Mouse (Mus musculus) G1E-ER4 (cell line): ENCODE results near the gene Dnlz. TPM values are rescaled to one million over a fixed set of nuclear protein-coding genes. Genes with fewer than 3 reads are reported as not detected.

Source experiments
- GATA1 ChIP-seq: IDR thresholded peaks from one replicate; pipeline ENCODE4 v1.8.0; 2012; ENCODE audit warnings: low read length, inconsistent platforms
- polyA plus RNA-seq: library from polyadenylated mRNA; stranded (reverse); fragments of >175 nt; gene quantifications from 2 replicates; pipeline ENCODE4 v1.2.3, GENCODE M21; 2012

Dnlz gene
- polyA plus RNA-seq, 1 experiment, result 21.3 TPM

DNA sequence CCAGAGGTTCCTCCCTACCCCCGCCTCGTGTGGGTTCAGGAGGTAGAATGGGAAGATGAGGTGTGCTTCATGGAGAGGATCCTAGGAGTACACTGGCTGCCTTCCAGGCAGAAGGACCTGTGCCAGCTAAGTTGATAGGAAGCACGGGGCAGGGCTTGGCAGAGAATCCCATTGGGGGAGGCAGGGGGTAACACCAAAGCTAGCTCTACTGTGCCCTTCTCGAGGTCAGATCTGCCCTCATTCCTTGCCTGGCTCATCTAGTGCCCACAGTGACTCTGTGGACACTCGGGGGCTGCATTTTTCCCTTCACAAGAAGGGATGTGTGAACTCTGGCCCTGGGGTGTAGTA lies 12.7 kb downstream of the Dnlz start:
- TF ChIP-seq GATA1, result no peak

DNA sequence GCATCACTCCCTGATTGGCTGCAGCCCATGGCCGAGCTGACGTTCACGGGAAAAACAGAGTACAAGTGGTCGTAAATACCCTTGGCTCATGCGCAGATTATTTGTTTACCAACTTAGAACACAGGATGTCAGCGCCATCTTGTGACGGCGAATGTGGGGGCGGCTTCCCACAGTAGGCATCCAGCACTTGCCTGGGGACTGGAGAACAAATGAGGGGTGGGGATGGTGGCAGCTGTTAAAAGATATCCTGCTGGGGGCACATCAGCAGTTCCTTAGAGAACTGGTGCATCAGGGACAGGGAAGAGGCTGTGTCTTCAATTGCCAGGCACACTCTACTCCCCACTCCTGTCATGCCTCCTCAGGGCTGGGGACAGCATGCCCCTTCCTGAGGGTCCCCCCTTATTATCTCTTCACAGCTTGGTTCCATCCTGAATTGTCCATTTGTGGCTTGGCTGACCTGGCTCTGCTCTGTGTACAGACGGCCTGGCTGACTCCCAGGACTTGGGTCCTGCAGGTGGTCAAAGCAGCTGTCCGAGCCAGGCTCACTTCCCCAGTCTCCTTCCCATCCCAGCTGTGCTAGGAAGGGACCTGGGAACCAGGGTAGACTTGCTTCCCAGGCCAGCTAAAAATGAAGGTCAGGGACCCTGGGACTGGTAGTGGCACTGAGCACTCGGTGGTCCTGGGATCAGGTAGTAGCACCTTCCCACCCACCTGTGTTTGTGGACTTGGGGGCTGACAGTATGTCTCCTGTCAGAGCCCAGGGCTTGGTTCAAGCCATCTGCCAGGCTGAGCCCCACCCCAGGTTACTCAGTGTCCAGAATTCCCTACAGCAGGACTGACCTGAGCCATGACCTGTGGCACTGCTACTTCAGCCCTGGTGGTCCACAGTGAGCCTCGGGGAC lies 13.4 kb downstream of the Dnlz start:
- TF ChIP-seq GATA1, result no peak

DNA sequence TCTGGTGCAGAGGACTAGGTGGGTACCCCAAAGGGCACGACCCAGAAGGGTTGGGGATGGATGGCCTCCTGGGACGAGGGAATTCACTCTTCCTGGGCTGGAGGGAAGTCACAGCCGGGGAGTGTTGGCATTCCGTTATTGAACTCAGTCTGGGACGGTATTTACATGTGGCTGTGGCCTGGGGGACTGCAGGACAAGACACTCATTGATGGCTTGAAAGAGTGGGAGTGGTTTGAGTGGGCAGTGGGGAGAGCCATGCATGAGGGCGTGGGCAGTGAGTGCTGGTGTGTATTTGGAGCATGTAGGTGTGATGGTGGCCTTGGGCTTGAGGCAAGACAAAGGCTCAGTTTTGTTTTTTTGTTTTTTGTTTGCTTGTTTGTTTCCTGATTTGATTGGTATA lies 21.2 kb downstream of the Dnlz start:
- TF ChIP-seq GATA1, result no peak

DNA sequence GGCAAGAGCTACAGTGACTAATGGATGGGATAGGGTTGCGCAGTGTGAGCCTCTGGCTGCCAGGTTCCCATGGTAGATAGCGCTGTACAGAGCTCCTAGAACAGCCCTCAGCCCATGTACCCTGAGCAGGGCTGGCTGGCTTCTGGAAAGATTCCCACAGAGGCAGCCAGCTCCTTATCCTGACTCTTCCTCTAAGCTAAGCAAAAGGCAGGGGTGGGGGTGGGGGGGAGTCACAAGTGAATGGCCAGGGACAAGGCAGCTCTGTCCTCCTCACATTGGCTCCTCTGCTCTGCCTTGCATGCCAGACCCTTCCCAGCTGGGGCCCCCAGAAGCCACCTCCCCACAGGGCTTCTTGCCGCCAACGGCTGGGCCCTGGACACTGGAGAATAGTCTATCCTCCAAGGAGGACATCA lies 21.8 kb downstream of the Dnlz start:
- TF ChIP-seq GATA1, result no peak

DNA sequence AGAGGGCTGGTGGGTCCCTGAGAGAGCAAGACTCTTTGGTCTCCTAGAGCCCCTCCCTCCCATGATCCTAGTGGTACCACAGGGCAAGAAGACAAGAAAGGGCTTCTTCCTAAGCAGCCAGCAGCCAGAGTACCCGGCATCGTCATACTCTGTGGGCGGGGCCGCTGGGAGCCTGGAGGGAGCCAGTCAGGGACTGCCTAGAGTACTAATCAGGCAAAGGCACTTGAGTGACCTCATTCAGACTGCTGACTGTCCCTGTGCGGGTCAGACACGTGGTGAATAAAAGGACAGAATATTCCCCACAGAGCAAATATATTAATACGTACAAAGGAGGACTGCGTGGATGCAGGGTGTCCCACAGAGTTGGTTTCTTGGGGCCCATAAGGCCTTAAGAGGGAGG lies 22.5 kb downstream of the Dnlz start:
- TF ChIP-seq GATA1, result no peak

DNA sequence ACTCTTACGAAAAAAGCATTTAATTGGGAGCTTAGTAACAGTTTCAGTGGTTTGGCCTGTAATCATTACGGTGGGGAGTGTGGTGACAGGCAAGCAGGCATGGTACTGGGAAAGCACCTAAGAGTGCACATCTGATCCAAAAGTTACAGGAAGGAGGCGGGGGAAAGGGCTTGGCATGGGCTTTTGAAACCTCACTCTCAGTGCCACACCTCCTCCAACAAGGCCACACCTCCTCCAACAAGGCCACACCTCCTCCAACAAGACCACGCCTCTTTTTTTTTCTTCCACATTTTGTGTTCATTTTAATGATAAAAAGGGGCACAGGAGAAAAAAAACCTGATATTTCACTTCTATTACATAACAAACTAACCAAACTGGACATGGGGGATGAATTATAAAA lies 24.1 kb downstream of the Dnlz start:
- TF ChIP-seq GATA1, result no peak

DNA sequence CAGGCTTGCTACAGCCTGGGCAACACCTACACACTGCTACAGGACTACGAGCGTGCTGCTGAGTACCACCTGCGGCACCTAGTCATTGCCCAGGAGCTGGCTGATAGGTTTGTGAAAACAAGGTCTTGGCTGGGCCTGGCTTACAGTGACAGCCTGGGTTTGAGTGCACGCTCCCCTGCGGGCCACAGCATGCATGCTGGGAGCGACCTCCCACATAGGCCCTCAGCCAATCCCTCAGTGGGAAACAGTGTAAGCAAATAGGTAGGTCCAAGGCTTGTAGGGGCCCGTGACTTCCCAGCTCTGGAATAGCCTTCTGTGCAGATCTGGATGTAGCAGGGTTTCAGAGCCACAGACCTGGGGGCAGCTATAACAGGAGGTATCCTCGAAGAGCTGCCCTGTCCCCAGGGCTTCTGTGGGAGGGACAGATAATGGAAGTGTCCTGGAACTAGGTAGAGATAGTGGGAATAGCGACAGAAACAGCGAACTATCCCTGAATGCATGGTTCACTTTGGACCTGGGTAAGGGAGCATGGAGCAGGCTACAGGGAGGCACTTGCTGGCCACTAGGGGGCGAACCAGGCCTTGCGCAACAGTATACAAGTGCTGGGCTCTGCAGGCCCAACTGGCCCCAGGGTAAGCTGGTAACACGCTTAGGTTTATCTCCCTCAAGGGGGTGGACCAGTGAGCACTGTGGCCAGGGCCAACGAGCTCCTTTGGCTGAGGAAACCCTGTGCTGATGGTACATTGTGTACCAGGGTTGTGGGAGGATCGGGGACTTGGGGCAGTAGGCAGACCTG lies 26.3 kb downstream of the Dnlz start:
- TF ChIP-seq GATA1, result no peak

DNA sequence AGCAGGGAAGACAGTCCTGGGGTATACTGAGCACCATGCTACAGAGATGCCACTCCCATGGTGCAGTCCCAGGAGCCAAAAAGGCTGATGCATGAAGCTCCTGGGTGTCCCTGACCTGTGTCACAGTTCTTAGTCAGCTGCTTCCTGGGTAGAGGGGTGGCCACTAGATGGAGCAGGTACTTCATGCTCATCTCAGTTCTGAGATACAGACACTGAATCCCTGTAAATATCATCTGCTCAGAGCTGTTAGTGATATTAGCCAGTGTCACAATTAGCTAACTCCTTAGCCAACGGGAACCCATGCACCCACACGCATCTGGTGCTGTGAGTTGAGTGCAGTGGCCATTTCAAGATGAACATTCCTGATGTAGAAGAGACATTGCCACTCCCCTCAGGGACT lies 27.0 kb downstream of the Dnlz start:
- TF ChIP-seq GATA1, result no peak

DNA sequence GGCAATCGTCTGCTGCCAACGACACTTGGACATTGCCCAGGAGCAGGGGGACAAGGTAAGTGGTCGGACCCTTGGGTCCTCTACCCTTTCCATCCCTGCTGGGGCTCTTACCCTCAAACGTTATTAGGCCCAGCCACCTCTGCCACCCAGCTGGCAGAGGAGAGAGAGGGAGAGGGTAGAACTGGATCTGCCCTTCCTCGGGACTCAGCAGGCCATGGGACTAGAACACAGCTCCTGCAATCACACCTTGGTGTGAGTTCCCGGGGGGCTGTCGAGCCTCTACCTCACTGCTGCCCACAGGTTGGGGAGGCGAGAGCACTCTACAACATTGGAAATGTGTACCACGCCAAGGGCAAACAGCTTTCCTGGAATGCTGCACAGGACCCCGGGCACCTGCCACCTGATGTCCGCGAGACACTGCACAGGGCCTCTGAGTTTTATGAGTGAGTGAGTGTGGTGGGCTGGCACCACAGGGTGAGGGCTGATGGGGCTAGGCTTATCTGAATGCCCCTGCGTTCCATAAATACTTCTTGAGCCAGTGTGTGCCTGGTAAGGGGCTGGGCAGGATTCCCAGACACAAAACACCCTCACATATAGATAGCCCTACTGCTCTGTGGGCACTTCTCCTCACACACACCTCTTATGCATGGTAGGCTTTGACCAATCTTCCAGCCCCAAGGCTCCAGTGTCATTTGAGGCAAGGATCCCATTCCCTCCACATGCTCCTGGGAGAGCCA lies 28.2 kb downstream of the Dnlz start:
- TF ChIP-seq GATA1, result no peak

DNA sequence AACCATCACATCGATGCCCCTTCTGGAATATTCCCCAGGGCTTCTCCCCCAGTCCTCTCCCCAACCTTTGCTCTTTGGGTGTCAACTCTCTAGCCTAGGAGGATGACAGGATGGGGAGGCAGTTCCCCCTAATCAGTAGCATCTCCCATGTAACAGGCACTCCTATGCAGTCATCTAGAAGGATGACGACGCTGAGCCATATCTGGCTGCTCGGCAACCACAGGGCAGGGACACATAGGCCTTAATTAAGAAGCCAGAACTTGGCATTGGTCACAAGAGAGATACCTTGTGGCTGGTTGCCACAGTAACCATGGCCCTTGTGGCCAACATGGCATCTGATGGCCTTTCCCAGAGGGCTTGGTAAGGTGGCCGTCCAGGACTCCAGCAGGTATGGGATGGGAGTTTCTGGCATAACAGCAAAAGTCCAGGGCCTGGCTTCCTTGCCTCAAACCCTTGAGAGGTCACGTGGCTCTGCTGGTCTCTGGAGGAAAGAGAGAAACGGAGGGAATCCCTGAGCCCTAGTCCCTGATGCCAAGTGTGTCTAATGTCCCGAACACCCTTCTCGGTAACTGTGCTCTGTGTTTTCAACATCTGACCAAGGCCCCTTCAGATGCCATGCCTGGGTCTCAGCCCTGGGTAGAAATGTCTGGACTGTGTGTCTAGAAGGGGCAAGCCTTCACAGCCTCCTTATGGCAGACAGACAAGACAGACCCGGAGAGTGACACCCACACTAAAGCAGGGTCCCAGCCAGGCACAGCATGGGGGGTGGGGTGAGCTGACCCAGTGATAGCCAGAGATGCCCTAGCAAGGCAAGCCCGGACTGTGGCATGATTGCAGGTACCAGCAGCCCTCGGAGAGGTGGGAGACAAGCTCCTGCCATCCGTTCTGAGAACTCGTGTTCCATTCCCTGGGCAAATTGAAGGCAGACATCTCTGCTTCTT lies 31.4 kb downstream of the Dnlz start:
- no peak for TF ChIP-seq GATA1

DNA sequence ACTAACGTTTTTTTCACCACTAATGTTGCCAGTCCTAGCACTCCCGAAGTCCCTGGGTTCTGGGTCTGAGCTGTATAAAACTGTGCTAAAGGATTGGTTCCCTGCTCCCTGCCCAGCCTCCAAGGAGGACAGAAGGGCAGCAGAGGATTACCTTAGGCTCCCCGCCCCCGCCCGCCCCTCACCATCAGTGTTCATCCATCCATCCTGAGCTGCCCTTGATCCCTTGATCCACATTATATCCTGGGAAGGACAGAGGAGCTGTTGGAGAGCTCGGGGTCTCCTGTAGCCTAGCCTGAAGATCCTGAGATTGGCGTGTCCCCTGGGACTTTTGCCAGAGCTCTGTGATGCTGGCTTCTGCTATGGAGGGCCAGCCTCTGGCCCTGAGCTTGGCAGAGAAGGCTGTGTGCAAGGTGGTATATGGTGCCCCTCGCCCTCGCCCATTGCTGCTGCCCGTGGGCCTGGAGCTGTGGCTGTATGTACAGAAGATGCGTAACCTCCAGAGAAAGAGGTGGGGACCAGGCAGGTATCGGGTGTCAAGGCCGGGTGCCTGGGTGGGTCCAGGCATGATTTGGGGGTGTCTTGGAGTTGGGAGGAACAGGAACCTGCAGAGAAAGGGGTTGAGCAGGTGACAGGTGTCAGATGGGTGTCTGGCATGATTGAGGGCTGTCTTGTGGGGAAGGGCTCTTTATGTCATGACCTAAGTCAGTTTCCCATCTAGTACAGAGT lies 32.2 kb downstream of the Dnlz start:
- TF ChIP-seq GATA1, result no peak

DNA sequence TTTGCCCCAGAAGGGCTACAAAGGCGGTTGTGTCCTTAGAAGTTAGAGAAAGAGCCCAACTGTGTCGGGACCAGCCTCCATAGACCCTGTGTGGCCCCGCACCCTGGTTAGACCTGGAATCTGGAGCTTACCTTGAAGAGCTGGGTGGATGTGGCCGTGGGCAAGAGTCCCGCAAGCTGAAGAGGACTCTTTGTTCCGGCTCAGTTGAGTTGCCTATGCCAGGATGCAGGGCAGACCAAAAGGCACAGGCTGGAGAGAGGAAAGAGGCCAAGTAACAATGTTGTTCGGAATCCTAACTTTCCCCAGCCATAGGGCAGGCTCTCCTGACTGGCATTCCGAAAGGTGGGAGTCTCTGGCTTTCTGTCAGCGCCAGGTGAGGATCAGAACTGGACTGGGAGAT lies 32.8 kb downstream of the Dnlz start:
- TF ChIP-seq GATA1, result no peak

DNA sequence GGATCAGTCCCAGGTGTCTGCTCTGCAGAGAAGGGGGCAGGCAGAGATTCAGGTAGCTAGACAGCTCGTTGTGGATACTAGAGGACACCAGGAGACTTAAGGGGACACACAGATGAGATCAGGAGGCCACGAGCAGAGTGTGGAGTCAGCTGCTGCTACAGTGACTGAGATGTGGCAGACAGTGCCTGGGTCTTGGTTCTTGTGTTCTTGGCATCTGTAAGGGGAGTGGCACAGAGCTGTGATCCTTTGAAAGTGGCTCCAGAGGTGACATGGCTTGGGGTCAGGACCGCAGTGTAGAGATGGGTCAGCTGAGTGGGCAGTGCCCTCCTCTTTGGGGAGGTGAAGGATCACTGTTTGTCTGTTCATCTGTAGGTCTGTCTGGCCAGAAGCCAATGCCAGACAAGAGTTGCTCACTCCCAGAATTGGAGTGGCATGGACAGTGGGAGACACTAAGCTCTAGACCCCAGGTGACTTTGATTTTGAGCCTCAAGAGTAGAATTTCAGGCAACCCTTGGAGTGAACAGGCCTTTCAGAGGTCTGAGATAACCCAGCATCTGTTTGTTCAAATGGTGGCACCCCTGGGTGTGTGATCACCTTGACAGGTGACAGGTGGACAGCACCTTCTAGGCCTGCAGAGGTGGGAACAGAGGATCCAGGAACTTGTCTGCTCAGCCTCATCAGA lies 33.8 kb downstream of the Dnlz start:
- no peak for TF ChIP-seq GATA1

DNA sequence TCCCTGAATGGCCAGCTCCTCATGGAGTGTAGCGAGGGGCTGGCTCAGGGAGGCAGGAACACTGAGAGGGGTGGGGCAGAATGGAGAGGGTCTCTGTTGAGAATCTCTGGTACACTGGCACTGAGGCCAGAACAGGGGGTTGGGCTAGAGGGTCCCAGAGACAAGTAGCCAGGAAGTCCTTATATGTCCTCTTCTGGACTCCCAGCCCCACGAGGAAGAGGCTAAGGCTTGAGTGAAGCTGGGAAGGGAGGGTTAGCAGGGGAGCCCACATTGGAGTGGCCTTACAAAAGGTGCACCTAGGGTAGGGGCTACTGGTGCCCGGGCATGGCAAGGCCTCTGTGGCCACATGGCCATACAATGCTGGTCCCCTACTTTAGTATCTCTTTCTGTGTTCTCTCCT lies 34.5 kb downstream of the Dnlz start:
- TF ChIP-seq GATA1, result no peak
